Mouse (Mus musculus) kidney, embryonic 14.5 days (tissue): ENCODE data around the gene Cwf19l2. TPM values are rescaled to one million over a fixed set of nuclear protein-coding genes. Genes with fewer than 3 reads are reported as not detected.

ENCODE experiments used
- polyA plus RNA-seq: library from polyadenylated mRNA; unstranded; fragments of >200 nt; fragmentation: Nextera tagmentation; extraction: Ambion mirVana; gene quantifications from 2 replicates; pipeline ENCODE4 v1.2.1, GENCODE M21; 2014

Cwf19l2 gene
- polyA plus RNA-seq, 1 experiment from 2014 or later, result 17.9 TPM

Other genes with a start within 250 kb of the Cwf19l2 start
- gene Alkbh8, start 68.5 kb upstream of the Cwf19l2 start, polyA plus RNA-seq, result 26.5 and 34.3 TPM in 2 replicates
- 2.5 and 4.4 TPM in 2 replicates for gene Gucy1a2, start 129.2 kb downstream of the Cwf19l2 start, polyA plus RNA-seq